Mouse (Mus musculus) 416B (cell line): ENCODE results near the gene Klhl23.
A peak's percentile ranks its signal among the peaks of the same experiment; 100 is the strongest.
"Not testable (repeated sequence)": the region's sequence is repeated elsewhere in the genome, so short reads cannot be mapped to it uniquely, and the experiment has no call there.

ENCODE experiments used
- DNase-seq: peaks from one replicate; pipeline ENCODE4 v3.0.0; 2011; ENCODE audit warnings: low read depth

Klhl23 gene

DNA sequence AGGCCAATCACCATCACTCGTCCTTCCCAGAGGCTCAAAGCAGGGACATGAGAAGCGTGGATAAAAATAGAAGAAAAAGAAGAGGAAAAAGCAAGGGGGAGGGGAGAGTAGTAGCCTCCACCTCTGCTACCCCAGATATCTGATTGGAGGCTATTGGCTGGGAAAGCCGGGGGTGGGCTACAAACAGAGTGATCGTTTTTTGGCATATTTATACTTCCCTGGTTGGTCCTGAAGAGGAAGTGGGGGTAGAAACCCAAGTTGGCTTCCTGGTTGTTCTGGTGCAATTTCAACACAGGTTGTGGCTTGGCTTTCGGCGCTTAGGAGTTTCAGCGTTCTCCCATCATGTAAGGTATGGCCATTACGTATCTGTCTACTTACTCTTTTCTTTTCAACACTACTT lies at the start of gene Klhl23:
Gene Klhl23, plus strand, starts transcription at position 234 of the 400 bp plus-strand sequence.
- peak; percentile 84 for DNase-seq

DNA sequence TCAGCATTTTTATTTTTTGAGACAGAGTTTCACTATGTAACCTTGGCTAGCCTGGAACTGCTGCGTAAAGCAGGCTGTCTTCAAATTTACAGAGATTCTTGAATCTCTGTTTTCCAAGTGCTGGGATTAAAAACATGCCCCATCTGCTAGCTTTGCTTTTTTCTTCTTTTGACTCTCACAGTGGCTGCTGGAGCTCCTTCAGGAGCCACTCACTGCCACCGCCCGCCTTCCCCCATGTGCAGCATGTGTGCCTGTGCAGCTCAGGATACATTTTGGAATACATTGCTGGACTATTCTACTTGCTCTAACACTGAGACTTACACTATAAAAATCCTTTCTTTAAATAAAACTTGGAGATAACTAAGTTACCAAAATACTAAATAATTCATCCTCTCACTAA lies 48.4 kb upstream of the Klhl23 start:
- DNase-seq = no peak

- DNase-seq = peak; percentile 58
Observed at GRCm38 (mm10) chr2:69777985-69778835, 43.5 kb upstream of the Klhl23 start.

DNA sequence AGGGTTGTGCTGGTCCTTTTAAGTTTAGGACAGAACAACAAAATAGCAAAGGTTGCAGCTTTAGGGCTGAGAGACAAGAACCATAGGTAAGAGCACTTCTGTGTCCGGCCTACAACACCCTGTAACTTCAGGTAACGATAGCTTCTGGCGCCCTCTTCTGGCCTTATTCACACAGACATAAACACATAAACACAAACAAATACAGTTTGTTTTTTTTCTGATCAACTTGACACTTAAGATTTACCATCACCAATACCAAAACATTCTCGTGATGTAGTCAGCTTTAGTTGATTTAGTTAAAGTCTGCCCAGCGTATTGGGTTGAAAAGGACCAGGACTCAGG lies 42.9 kb upstream of the Klhl23 start:
- DNase-seq = peak; percentile 80

GRCm38 (mm10) chr2:69788974-69789373 lies 32.8 kb upstream of the Klhl23 start:
- no peak for DNase-seq

GRCm38 (mm10) chr2:69789429-69790069 lies 32.2 kb upstream of the Klhl23 start, which contains the start of the genes Ccdc173 and Phospho2:
Gene Ccdc173, minus strand, starts transcription at chr2:69789575.
Gene Phospho2, plus strand, starts transcription at chr2:69789623.
- peak; percentile 98 for DNase-seq

DNA sequence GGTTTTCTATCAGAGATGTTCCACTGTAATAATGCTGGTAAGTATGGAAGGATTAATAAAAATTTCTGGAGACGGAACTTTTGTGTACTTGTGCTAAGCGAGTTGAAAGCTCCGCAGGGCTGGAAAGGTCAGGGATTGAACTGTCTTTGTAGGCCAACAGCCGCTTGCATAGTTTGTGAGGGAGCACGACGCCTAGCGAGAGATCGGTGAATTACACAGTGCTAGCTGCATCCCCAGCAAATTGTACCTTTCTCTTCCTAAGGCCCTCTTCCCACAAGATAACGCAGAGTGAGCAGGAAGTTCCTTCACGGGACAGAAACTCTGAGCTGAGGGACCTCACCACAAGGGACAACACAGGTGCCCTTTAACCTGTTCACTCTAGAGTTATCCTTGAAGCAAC lies 31.5 kb upstream of the Klhl23 start:
- peak; percentile 91 for DNase-seq

DNA sequence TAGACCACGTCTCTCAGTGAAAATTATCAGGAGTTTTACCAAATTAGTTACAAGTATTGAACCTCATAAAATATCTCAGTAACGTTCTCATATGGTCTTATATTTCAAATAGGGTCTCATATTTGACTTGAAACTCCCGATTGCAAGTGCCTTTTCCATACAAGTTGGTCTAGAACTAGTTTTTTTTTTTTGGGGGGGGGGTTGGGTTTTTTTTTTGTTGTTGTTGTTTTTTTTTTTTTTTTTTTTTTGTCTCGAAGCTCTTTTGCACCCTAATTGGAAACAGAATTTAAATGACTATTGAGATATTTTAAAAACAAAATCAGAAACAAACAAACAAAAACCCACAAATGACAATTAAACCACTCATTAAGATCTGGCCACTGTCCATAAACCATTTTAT lies 31.0 kb upstream of the Klhl23 start:
- DNase-seq = no peak

GRCm38 (mm10) chr2:69802911-69803312 lies 18.8 kb upstream of the Klhl23 start:
- peak; percentile 91 for DNase-seq

DNA sequence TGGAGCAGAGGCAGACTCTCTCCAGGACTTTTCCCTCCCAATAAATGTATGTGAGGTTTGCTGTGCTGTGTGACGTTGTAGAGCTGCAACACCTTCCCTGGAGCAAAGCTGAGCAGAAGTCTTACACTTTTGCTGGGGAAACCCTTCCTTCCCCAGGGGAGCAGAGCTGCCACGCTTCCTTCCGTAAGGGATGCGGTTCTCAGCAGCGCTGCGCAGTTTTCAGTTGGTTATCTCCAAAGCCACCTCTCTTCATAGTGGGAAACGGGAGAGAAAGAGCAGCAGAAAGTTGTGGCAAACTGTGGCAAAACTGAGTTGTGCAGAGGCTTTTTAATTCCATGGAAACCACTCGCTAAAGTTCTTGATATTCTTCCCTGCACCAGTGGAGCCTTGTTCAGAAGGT lies 18.0 kb upstream of the Klhl23 start:
- no peak for DNase-seq

- DNase-seq = not testable (repeated sequence)
Observed at GRCm38 (mm10) chr2:69804663-69805062, 17.1 kb upstream of the Klhl23 start.

DNA sequence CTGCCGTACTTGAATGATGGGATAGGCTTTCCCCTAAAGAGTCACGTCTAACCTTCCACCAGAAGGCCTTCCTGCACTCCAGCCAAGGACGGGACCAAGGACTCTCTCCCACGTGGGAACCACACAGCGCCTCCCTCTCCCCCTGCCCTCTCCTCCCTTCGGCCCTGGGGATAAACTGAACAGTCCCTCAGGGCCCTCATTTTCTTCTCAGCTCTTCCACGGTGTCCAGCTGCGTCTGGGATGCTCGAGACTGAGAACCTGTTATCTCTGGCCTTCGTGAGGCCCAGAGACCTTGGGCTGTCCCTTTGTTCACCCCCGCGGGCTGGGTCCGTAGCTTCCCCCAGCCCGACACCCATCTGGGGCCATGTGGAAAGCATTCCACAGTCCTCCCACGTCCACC lies 11.6 kb upstream of the Klhl23 start:
- no peak for DNase-seq

GRCm38 (mm10) chr2:69811349-69811748 lies 10.4 kb upstream of the Klhl23 start:
- not testable (repeated sequence) for DNase-seq

- DNase-seq = no peak
Observed at GRCm38 (mm10) chr2:69816575-69816974, 5.2 kb upstream of the Klhl23 start.

- no peak for DNase-seq
Observed at GRCm38 (mm10) chr2:69818350-69819085, 3.2 kb upstream of the Klhl23 start.

GRCm38 (mm10) chr2:69820201-69820600 lies 1.5 kb upstream of the Klhl23 start:
- no peak for DNase-seq

DNA sequence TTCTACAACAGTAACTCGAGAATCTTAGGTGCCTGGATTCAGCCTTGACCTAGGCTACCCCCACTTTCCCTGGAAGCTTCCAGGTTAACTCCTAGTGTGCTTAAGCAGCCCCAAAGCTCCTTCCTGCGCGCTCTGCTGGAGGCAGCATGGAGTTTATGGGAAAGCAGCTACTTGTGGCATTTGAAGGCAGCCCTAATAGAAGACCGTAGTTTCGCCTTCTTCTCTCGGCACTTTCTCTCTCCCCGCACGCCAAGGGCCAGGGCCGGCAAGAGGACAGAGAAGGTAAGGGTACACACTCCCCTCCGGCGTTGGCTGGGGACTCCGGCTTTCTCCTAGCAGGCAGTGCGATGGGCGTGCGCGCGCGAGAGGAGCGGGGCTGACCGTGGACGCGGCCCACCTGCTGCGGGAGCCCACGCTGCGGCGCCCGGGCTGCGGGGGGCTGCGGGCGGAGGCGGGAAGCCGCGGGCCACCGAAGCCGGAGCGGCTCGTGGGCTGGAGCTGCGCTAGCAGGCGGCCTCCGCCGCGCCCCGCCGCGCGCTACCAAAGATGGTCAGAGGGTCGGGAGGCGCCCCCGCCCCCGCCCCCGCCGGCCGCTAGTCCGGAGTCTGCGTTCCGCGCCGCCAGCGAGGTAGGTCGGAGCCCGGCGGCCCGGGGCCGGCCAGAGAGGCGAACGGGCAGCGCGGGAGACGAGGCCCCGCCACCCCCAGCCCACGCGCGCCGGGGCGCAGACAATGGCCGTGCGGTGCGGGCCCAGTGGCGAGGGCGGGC lies 801 bp downstream of the Klhl23 start:
- peak; percentile 58 for DNase-seq

DNA sequence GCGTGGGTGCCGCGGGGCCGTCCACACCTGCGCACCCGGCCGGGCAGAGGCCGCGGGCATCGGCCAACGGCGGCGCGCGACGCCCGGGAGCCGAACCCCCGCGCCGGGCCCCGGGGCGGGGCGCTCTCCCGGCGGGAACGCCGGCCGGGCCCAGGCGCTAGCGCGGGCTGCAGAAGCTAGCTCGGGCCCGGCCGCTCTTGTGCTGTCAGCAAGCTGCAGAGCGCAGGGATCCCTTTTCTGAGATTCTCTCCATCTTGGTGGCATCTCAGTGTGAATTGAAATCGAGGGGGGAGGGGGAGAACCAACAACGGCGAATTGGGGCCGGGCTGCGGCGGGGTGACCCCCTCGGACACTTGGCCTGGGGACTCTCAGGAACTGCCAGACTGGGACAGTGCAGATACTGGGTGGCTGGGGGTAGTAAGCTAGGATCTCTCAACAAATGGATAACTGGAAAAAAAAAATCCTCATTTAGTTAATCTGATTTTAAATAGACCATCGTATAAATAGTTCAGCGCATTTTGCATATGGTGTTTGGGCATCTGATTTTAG lies 1.5 kb downstream of the Klhl23 start:
- peak; percentile 38 for DNase-seq

DNA sequence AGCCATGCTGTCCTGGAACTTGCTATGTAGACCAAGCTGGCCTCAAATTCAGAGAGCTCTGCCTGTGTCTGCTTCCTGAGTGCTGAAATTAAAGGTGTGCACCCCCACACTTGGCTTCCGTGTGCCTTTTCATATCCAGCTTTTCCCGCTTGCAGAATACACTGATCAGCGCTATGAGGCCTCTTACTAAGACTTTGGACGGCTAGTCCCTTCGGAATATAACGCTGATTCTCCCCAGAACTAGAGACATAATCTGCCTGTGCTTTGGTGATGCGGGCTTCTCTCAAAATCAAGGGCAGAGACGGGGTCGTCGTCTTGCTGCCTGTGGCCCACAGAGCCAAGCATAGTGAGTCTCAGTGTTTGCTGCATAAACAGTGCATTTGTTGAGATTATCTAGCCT lies 4.2 kb downstream of the Klhl23 start:
- DNase-seq = no peak

GRCm38 (mm10) chr2:69826380-69826779 lies 4.6 kb downstream of the Klhl23 start:
- no peak for DNase-seq

DNA sequence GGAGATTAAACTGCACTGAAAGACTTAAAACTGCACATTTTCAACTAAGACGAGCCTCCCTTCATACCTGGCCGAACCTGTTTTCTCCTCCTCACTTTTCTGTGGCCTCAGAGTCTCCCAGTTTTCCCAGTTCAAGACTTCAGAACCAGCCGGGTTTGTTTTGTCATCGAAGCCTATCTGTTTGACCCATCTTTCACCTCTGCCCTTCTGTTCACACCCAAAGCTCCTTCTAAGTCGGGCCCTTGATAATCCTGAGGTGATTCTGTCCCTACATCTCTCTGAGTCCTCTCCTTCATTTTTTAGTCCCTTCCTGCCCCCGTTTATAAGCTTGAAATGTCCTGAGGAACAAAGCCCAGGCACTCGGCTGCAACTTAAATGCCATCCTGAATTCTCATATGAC lies 6.3 kb downstream of the Klhl23 start:
- no peak for DNase-seq

GRCm38 (mm10) chr2:69829680-69830079 lies 7.9 kb downstream of the Klhl23 start:
- no peak for DNase-seq
